ENCODE assay signal across 25 mouse cellular contexts in genomic region chr15:4734996-4735609, GRCm38 (mm10). TPM values are rescaled to one million over a fixed set of nuclear protein-coding genes. Genes with fewer than 3 reads are reported as not detected.
DNase-seq lines count a peak whose midpoint lies in the region; ATAC-seq and TF ChIP-seq lines count a peak whose summit lies in the region.
"Had no signal": no experiment of that assay in that cellular context is flagged by ENCODE, and none has a peak within 500 bp of the region (broad histone marks: within the 10 kb centered on the region; RNA-seq: fewer than 3 reads in every experiment).

No protein-coding gene starts in this region.

- TF ChIP-seq CTCF in midbrain, postnatal 0 days (IDR thresholded peaks at IDR 0.05): no peak

- no peaks in the 10 kb centered on the region for H3K4me1 ChIP-seq in kidney, embryonic 14.5 days (ENCODE audit: control insufficient read depth, insufficient read depth, low read length)
- no peaks in the 10 kb centered on the region for H3K4me1 ChIP-seq in midbrain, postnatal 0 days (ENCODE audit: insufficient read depth, low read length)
- H3K4me1 ChIP-seq: embryonic facial prominence, embryonic 13.5 days; forebrain, embryonic 12.5 days; heart, embryonic 13.5 days; hindbrain, embryonic 15.5 days had no signal

- 0 out of 2 replicates have a peak overlapping the region, but pooled peaks have one; percentile 9 for H3K27ac ChIP-seq in kidney, embryonic 14.5 days (ENCODE audit: low read depth, low read length)
- no peak overlapping the region for H3K27ac ChIP-seq in midbrain, postnatal 0 days (ENCODE audit: low read depth, low read length)
- H3K27ac ChIP-seq: embryonic facial prominence, embryonic 13.5 days; forebrain, embryonic 12.5 days; heart, embryonic 13.5 days; hindbrain, embryonic 15.5 days had no signal

- DNase-seq in kidney, adult 18-20 months: peak; percentile 25
- DNase-seq in kidney, postnatal 10 days: peak; percentile 15
- peak; percentile 28 to 38 for DNase-seq in kidney, postnatal 4 days
- DNase-seq in urinary bladder, postnatal 36 days (ENCODE audit: low spot score in 2 of 2): no peak
- no peak for DNase-seq in heart, adult 8-10 months (ENCODE audit: low spot score)
- no peak for DNase-seq in midbrain, postnatal 0 days (ENCODE audit: low spot score)
- DNase-seq: adrenal gland, adult 2 months; adrenal gland, postnatal 25 days; cerebellum, adult 11-12 months; cerebellum, adult 9-11 months; cerebellum, postnatal 36 days; gastrocnemius, postnatal 25 days; heart, postnatal 36 days had no signal

- no peak overlapping the region for H3K4me3 ChIP-seq in kidney, embryonic 14.5 days (ENCODE audit: low read length)
- no peak overlapping the region for H3K4me3 ChIP-seq in midbrain, postnatal 0 days (ENCODE audit: low read depth, low read length)
- H3K4me3 ChIP-seq: embryonic facial prominence, embryonic 13.5 days; forebrain, embryonic 12.5 days; heart, embryonic 13.5 days; hindbrain, embryonic 15.5 days had no signal

- no peak overlapping the region for H3K4me2 ChIP-seq in kidney, embryonic 14.5 days (replicated peaks; ENCODE audit: low read depth, low read length)
- no peak overlapping the region for H3K4me2 ChIP-seq in midbrain, postnatal 0 days (ENCODE audit: low read depth, low read length, poor library complexity, severe bottlenecking)
- H3K4me2 ChIP-seq: embryonic facial prominence, embryonic 13.5 days; forebrain, embryonic 12.5 days; heart, embryonic 13.5 days; hindbrain, embryonic 15.5 days had no signal

- no peaks in the 10 kb centered on the region for H3K27me3 ChIP-seq in kidney, embryonic 14.5 days (ENCODE audit: control insufficient read depth, insufficient read depth, low read length)
- no peaks in the 10 kb centered on the region for H3K27me3 ChIP-seq in midbrain, postnatal 0 days (ENCODE audit: insufficient read depth, low read length)
- H3K27me3 ChIP-seq: CH12.LX; embryonic facial prominence, embryonic 13.5 days; forebrain, embryonic 12.5 days; heart, embryonic 13.5 days; hindbrain, embryonic 15.5 days had no signal

- ATAC-seq in kidney, embryonic 14.5 days (ENCODE audit: low FRiP score, low TSS enrichment): peak; percentile 85; the same call in 1 of the 2 replicates
- ATAC-seq in midbrain, postnatal 0 days (ENCODE audit: low FRiP score): no peak
- ATAC-seq: forebrain, embryonic 16.5 days; Patski had no signal

- no peaks in the 10 kb centered on the region for H3K36me3 ChIP-seq in kidney, embryonic 14.5 days (ENCODE audit: control insufficient read depth, insufficient read depth, low read length)
- no peaks in the 10 kb centered on the region for H3K36me3 ChIP-seq in midbrain, postnatal 0 days (ENCODE audit: insufficient read depth, low read length)
- H3K36me3 ChIP-seq: embryonic facial prominence, embryonic 13.5 days; forebrain, embryonic 12.5 days; heart, embryonic 13.5 days; hindbrain, embryonic 15.5 days had no signal

- H3K9me3 ChIP-seq in kidney, embryonic 14.5 days (ENCODE audit: control insufficient read depth, low read length): no peaks in the 10 kb centered on the region
- no peaks in the 10 kb centered on the region for H3K9me3 ChIP-seq in midbrain, postnatal 0 days (ENCODE audit: low read length)
- H3K9me3 ChIP-seq: embryonic facial prominence, embryonic 13.5 days; forebrain, embryonic 12.5 days; heart, embryonic 13.5 days; hindbrain, embryonic 15.5 days had no signal

- no peak overlapping the region for H3K9ac ChIP-seq in kidney, embryonic 14.5 days (ENCODE audit: low read depth, low read length)
- no peak overlapping the region for H3K9ac ChIP-seq in midbrain, postnatal 0 days (replicated peaks; ENCODE audit: low read length, poor library complexity, severe bottlenecking)
- H3K9ac ChIP-seq: embryonic facial prominence, embryonic 13.5 days; forebrain, embryonic 12.5 days; heart, embryonic 13.5 days; hindbrain, embryonic 15.5 days had no signal

- 42% methylated on average over 2 of the region's 2 CpGs for WGBS in kidney, embryonic 14.5 days
- 68% methylated on average over 2 of the region's 2 CpGs for WGBS in midbrain, postnatal 0 days

RNA-seq across cellular contexts. Expression of gene C6, which starts 8.1 kb away (rescaled TPM):
- 0.09 TPM in 1 of 2 replicates, not detected in the other for polyA plus RNA-seq in kidney, embryonic 14.5 days (2014; fragmentation: Nextera tagmentation; extraction: Ambion mirVana)
- under 1 TPM in 3 of 4 experiments, not detected in 1; 0.12 to 0.55 (median 0.52) TPM for total RNA-seq in heart, adult 8-10 months (2022)
- not detected in 2 replicates for total RNA-seq in midbrain, postnatal 0 days (2014; rRNA removed)
- polyA plus RNA-seq in midbrain, postnatal 0 days (2015; fragmentation: Nextera tagmentation; extraction: Ambion mirVana): not detected in 2 replicates
- total RNA-seq: CH12.LX; granulocyte monocyte progenitor cell, adult 5-6 weeks had no signal
- polyA plus RNA-seq: embryonic facial prominence, embryonic 13.5 days; forebrain, embryonic 12.5 days; forebrain, embryonic 16.5 days; frontal cortex, adult 2 months; heart, embryonic 13.5 days; heart, postnatal 0 days; hindbrain, embryonic 11.5 days; hindbrain, embryonic 15.5 days had no signal

Comparison
In these comparisons a context has a peak if more than half of its experiments do, and no peak if none do; other contexts are left out.
1. DNase-seq: peak in kidney, adult 18-20 months (single experiment), kidney, postnatal 10 days (single experiment) and kidney, postnatal 4 days (2 of 2); none in urinary bladder, postnatal 36 days (0 of 2), heart, adult 8-10 months (single experiment) and midbrain, postnatal 0 days (single experiment).